Mouse (Mus musculus): Measurements from ENCODE around the gene Zfp36. TPM values are rescaled to one million over a fixed set of nuclear protein-coding genes. Genes with fewer than 3 reads are reported as not detected.

The Zfp36 gene
- polyA plus RNA-seq, 1 experiment from 2014 or later, result 13.5 TPM

DNA sequence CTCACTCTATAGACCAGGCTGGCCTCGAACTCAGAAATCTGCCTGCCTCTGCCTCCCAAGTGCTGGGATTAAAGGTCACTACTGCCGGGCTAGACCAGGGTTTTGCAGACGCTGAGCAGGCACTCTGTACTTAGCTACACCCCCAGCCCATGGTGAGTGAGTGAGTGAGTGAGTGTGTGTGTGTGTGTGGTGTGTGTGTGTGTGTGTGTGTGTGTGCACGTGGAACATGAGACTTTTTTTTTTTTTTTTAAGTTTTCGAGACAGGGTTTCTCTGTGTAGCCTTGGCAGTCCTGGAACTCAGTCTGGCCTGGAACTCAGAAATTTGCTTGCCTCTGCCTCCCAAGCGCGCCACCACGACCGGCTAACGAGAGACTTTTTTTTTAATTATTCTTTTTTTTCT, 5.4 kb downstream of the Zfp36 start:
- peak overlapping the region; percentile 98 for H3K27ac ChIP-seq (replicated peaks; ENCODE audit: low read depth, low read length)
- H3K9me3 ChIP-seq (ENCODE audit: control insufficient read depth, low read length), result no peaks in the 10 kb centered on the region
- H3K4me1 ChIP-seq (ENCODE audit: control insufficient read depth, insufficient read depth, low read length), result peaks cover 41% of the 10 kb centered on the region
- peaks cover 18% of the 10 kb centered on the region for H3K36me3 ChIP-seq (ENCODE audit: control insufficient read depth, insufficient read depth, low read length)
- DNase-seq (ENCODE audit: low spot score) (no peak), ATAC-seq (ENCODE audit: low read depth) (no peak)
- peak overlapping the region; percentile 96 for H3K4me2 ChIP-seq (ENCODE audit: low read depth, low read length)
- no peak overlapping the region for H3K9ac ChIP-seq (ENCODE audit: low read depth, low read length)
- 67% methylated on average over 10 of the region's 10 CpGs for WGBS
- no peaks in the 10 kb centered on the region for H3K27me3 ChIP-seq (replicated peaks; ENCODE audit: control insufficient read depth, insufficient read depth, low read length)
- H3K4me3 ChIP-seq (ENCODE audit: low read depth, low read length), result peak overlapping the region; percentile 41; the same call in 1 of the 2 replicates

DNA sequence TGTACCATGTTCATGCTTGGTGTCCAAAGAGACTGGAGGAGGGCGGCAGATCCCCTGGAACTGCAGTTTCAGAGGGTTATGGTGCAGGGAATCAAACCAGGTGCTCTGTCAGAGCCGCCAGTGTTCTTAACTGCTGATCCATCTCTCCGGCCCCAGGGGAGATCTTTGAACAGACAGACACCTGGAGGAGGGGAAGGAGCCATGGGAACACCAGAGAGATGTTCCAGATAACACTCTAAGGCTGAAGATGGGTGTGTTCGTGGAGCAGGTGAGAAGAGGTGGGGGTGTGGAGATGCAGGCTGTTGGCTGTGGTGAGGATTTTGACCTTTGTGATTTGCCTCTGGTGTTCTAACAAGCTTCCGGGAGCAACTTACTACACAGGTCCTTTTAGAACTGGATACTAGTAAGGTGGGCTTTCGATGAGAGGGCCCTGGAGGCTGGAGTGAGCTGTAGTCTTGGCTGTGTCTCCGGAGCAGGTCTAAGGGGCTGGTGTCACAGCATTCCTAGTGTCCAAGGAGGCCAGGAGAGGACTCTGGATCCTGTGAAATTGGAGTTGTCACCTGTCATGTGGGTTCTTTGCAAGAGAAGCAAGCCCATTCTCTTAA, 6.1 kb downstream of the Zfp36 start:
- 76% methylated on average over 7 of the region's 7 CpGs for WGBS
- Histone ChIP-seq H3K27ac (replicated peaks; ENCODE audit: low read depth, low read length) (peak overlapping the region; percentile 98), H3K9me3 (ENCODE audit: control insufficient read depth, low read length) (no peaks in the 10 kb centered on the region), H3K36me3 (ENCODE audit: control insufficient read depth, insufficient read depth, low read length) (peaks cover 24% of the 10 kb centered on the region), H3K4me1 (ENCODE audit: control insufficient read depth, insufficient read depth, low read length) (peaks cover 36% of the 10 kb centered on the region), H3K4me2 (ENCODE audit: low read depth, low read length) (peak overlapping the region; percentile 94; the same call in 1 of the 2 replicates), H3K4me3 (ENCODE audit: low read depth, low read length) (no peak overlapping the region), H3K27me3 (replicated peaks; ENCODE audit: control insufficient read depth, insufficient read depth, low read length) (no peaks in the 10 kb centered on the region), H3K9ac (ENCODE audit: low read depth, low read length) (no peak overlapping the region; the same call in 1 of the 2 replicates)
- ATAC-seq (ENCODE audit: low read depth), result no peak
- DNase-seq (ENCODE audit: low spot score), result no peak

DNA sequence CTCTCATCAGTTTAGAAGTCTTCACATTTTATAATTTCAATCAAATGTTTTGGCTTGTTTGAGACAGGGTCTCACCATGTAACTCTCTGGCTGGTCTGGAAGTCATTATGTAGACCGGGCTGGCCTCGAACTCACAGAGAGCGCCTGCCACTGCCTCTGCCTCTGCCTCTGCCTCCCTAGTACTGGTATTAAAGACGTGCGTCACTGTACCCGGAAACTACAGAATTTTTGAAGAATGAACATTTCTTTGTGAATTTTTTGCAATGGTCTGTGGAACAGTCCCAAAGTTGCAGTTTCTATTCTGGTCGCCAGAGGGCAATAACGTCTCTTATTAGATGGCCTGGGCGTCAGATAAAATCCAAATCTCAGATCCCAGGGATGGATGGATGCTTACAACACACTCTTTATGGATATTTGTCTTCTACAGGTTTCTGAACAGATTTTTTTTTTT, 6.9 kb downstream of the Zfp36 start:
- peaks cover 34% of the 10 kb centered on the region for H3K4me1 ChIP-seq (ENCODE audit: control insufficient read depth, insufficient read depth, low read length)

DNA sequence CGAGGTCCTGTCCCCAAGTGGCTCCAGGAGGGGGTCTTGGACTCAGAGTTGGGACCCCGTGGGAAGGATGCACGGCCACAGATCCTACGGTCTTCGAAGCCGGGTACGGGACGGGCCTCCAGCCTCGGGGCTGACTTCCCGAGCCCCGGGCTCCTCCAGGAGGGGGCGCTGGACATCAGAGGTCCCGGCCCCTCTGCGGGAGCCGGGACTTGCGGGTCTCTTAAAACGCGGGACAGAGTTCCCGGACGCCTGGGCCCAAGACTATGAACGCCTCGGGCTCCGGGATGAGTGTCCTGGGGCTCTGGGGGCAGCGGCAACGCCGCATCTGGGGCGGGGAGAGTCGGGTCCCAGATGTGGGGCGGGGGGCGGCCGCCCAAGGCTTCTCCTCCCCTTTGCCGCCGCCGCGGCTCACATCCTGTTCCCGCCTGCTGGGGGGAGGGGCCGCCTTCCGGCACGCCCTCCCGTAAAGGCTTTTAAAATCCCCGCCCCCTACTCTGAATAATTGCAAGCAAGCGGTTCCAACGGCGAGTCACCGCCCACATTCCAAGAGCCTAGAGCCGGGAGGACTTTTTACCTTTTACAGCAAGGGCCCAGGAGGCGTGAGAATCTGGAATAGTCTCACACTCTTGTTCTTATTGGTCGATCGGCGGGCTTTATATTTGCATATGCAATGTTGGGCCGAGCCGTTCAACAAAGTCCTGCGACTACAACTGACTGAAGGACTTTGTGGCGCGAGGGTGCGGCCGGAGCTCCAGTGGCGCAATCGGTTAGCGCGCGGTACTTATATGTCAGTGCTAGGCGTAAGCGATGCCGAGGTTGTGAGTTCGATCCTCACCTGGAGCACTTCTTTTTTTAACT, 7.6 kb downstream of the Zfp36 start, which contains the start of gene Plekhg2:
TSS of gene Plekhg2 (minus strand) at position 349 of the 858 bp plus-strand sequence.
- peaks cover 27% of the 10 kb centered on the region for H3K4me1 ChIP-seq (ENCODE audit: control insufficient read depth, insufficient read depth, low read length)
- H3K4me2 ChIP-seq (ENCODE audit: low read depth, low read length), result peak within 1 kb of the TSS; percentile 94
- no peaks in the 10 kb centered on the region for H3K9me3 ChIP-seq (ENCODE audit: control insufficient read depth, low read length)
- peaks cover 33% of the 10 kb centered on the region for H3K36me3 ChIP-seq (ENCODE audit: control insufficient read depth, insufficient read depth, low read length)
- peak; percentile 100 for DNase-seq (ENCODE audit: low spot score)
- no peaks in the 10 kb centered on the region for H3K27me3 ChIP-seq (replicated peaks; ENCODE audit: control insufficient read depth, insufficient read depth, low read length)
- peak within 1 kb of the TSS; percentile 85 for H3K9ac ChIP-seq (ENCODE audit: low read depth, low read length)
- H3K4me3 ChIP-seq (ENCODE audit: low read depth, low read length), result peak within 1 kb of the TSS; percentile 76
- peak within 1 kb of the TSS; percentile 98 for H3K27ac ChIP-seq (replicated peaks; ENCODE audit: low read depth, low read length)
- under 1% methylated on average over 38 of the region's 66 CpGs for WGBS
- ATAC-seq (ENCODE audit: low read depth), result peak; percentile 93

More for the DNA sequence above, 6.9 kb downstream of the Zfp36 start:
- Histone ChIP-seq H3K36me3 (ENCODE audit: control insufficient read depth, insufficient read depth, low read length) (peaks cover 32% of the 10 kb centered on the region), H3K27ac (replicated peaks; ENCODE audit: low read depth, low read length) (peak overlapping the region; percentile 98), H3K4me3 (ENCODE audit: low read depth, low read length) (peak overlapping the region; percentile 76), H3K9me3 (ENCODE audit: control insufficient read depth, low read length) (no peaks in the 10 kb centered on the region), H3K9ac (ENCODE audit: low read depth, low read length) (peak overlapping the region; percentile 55; the same call in 1 of the 2 replicates), H3K4me2 (ENCODE audit: low read depth, low read length) (peak overlapping the region; percentile 94), H3K27me3 (replicated peaks; ENCODE audit: control insufficient read depth, insufficient read depth, low read length) (no peaks in the 10 kb centered on the region)
- WGBS, result under 1% methylated on average over 9 of the region's 9 CpGs
- DNase-seq (ENCODE audit: low spot score), result peak; percentile 95
- peak; percentile 11 for ATAC-seq (ENCODE audit: low read depth)

DNA sequence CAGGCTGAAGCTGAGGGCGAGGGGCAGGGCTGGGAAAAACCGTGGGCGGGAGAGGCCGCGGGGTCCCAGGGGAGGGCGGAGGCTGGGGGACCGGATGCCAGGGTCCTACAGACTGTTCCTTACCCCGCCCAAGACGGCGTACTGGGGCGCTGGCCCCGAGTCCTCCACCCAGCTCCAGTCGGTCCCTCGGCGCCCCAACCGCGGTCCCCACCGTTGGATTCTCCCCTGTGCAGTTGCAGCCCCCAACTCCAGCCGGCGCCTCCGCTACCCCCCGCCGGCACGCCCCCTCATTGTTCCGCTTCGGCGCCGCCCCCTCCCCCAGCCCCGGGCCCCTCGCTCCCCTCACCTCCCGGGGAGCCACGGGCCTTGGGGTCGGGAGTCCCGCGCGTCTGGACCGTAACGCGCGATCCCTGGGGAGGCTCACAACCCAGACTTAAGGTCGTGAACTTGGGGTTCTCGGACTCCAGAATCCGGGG, 8.5 kb downstream of the Zfp36 start:
- Histone ChIP-seq H3K9me3 (ENCODE audit: control insufficient read depth, low read length) (no peaks in the 10 kb centered on the region), H3K4me3 (ENCODE audit: low read depth, low read length) (peak overlapping the region; percentile 76), H3K27ac (replicated peaks; ENCODE audit: low read depth, low read length) (peak overlapping the region; percentile 98), H3K9ac (ENCODE audit: low read depth, low read length) (peak overlapping the region; percentile 85), H3K4me2 (ENCODE audit: low read depth, low read length) (peak overlapping the region; percentile 94), H3K36me3 (ENCODE audit: control insufficient read depth, insufficient read depth, low read length) (peaks cover 39% of the 10 kb centered on the region), H3K27me3 (replicated peaks; ENCODE audit: control insufficient read depth, insufficient read depth, low read length) (no peaks in the 10 kb centered on the region), H3K4me1 (ENCODE audit: control insufficient read depth, insufficient read depth, low read length) (peaks cover 20% of the 10 kb centered on the region)
- DNase-seq (ENCODE audit: low spot score) (peak; percentile 78), ATAC-seq (ENCODE audit: low read depth) (no peak)
- under 1% methylated on average over 23 of the region's 43 CpGs for WGBS

DNA sequence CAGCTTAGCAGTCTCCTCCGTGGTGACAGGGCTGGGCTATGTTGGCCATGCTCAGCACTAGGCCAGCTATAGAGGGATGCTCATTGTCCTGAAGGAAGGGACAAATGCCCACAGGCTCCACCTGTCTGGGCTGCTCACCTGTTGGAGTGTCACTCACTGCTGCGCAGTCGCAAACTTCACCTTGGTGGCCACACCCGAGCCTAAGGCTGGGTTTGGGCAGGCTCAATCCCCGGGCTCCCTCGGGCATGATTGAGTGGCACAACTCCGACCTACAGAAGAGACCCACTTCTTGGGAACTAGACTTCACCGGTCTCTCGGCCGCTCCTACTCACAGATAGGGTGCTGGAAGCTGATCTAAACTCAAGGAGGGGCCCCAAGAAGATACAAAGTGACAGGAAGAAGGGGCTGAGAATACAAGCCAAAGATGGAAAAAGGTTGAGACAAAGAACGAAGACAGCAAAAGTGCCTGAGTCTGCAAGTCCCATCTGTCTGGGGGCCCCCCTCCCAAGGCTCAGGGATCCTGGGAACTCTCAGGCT, 9.0 kb downstream of the Zfp36 start:
- H3K36me3 ChIP-seq (ENCODE audit: control insufficient read depth, insufficient read depth, low read length), result peaks cover 44% of the 10 kb centered on the region
- H3K9me3 ChIP-seq (ENCODE audit: control insufficient read depth, low read length), result no peaks in the 10 kb centered on the region
- no peaks in the 10 kb centered on the region for H3K27me3 ChIP-seq (replicated peaks; ENCODE audit: control insufficient read depth, insufficient read depth, low read length)
- H3K4me2 ChIP-seq (ENCODE audit: low read depth, low read length), result peak overlapping the region; percentile 94
- H3K27ac ChIP-seq (replicated peaks; ENCODE audit: low read depth, low read length), result peak overlapping the region; percentile 98
- peak overlapping the region; percentile 85 for H3K9ac ChIP-seq (ENCODE audit: low read depth, low read length)
- DNase-seq (ENCODE audit: low spot score) (peak; percentile 36), ATAC-seq (ENCODE audit: low read depth) (no peak)
- H3K4me1 ChIP-seq (ENCODE audit: control insufficient read depth, insufficient read depth, low read length), result peaks cover 15% of the 10 kb centered on the region
- 3% methylated on average over 11 of the region's 11 CpGs for WGBS
- peak overlapping the region; percentile 76 for H3K4me3 ChIP-seq (ENCODE audit: low read depth, low read length)

DNA sequence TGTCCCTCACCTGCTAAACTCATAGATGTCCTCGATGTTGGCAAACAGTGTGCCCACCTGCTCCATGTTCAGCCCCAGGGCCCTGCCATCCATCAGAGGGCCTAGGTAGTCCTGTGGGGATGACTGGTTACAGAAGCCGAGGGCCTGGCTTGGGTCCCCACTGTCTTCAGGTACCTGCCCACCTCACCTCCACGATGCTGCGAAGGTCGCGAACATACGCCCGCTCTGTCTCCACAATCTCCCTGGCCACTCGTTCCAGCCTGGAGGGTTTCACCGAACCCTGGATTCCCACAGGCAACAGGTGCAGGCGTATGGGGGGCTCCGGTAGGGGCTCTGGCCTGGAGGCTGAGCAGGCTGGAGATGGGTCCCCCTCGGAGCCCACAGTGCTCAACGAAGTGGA, 10.0 kb downstream of the Zfp36 start:
- H3K27ac ChIP-seq (replicated peaks; ENCODE audit: low read depth, low read length), result no peak overlapping the region
- H3K27me3 ChIP-seq (replicated peaks; ENCODE audit: control insufficient read depth, insufficient read depth, low read length), result no peaks in the 10 kb centered on the region
- peak overlapping the region; percentile 76 for H3K4me3 ChIP-seq (ENCODE audit: low read depth, low read length)
- H3K9me3 ChIP-seq (ENCODE audit: control insufficient read depth, low read length), result no peaks in the 10 kb centered on the region
- H3K36me3 ChIP-seq (ENCODE audit: control insufficient read depth, insufficient read depth, low read length), result peaks cover 54% of the 10 kb centered on the region
- peaks cover 14% of the 10 kb centered on the region for H3K4me1 ChIP-seq (ENCODE audit: control insufficient read depth, insufficient read depth, low read length)
- no peak for DNase-seq (ENCODE audit: low spot score)
- 87% methylated on average over 14 of the region's 14 CpGs for WGBS
- ATAC-seq (ENCODE audit: low read depth), result no peak
- H3K4me2 ChIP-seq (ENCODE audit: low read depth, low read length), result peak overlapping the region; percentile 94
- peak overlapping the region; percentile 85 for H3K9ac ChIP-seq (ENCODE audit: low read depth, low read length)

DNA sequence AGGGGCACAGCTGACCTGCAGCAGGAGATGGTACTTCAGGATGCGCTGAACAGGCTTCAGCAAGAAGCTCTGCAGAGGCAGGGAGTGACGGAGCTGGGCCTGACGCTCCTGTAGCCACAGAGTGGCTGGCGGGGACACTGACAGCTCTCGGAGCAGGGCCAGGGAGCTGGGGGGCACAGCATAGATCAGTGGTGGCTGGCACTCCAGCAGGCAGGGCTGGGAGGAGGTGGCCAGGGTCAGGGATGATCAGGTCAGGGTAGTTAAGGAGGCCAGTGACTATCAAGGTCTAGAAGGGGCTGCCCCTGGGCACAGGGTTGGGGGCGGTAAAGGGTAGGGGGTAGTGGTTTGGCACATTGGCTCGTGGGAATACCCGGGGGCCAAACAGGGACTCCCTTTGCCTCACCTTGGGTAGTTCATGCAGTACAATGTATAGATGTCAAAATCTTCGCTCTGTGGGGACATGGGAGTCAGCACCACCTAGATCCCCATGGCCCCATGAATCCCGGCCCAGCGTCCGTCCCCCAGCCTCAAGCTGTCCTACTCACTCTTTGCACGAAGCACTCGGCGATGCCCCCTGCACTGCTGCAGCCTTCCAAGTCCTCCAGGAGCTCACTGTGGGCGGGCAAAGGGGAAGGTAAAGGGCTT, 11.7 kb downstream of the Zfp36 start:
- H3K9me3 ChIP-seq (ENCODE audit: control insufficient read depth, low read length), result no peaks in the 10 kb centered on the region
- WGBS, result 88% methylated on average over 16 of the region's 16 CpGs
- H3K9ac ChIP-seq (ENCODE audit: low read depth, low read length), result 0 out of 2 replicates have a peak overlapping the region, but pooled peaks have one; percentile 19
- H3K4me1 ChIP-seq (ENCODE audit: control insufficient read depth, insufficient read depth, low read length), result peaks cover 14% of the 10 kb centered on the region
- no peak overlapping the region for H3K27ac ChIP-seq (replicated peaks; ENCODE audit: low read depth, low read length)
- H3K27me3 ChIP-seq (replicated peaks; ENCODE audit: control insufficient read depth, insufficient read depth, low read length), result no peaks in the 10 kb centered on the region
- no peak overlapping the region for H3K4me3 ChIP-seq (ENCODE audit: low read depth, low read length)
- H3K4me2 ChIP-seq (ENCODE audit: low read depth, low read length), result no peak overlapping the region
- DNase-seq (ENCODE audit: low spot score) (no peak), ATAC-seq (ENCODE audit: low read depth) (no peak)
- H3K36me3 ChIP-seq (ENCODE audit: control insufficient read depth, insufficient read depth, low read length), result peaks cover 71% of the 10 kb centered on the region

Data from embryonic facial prominence, embryonic 14.5 days (tissue).